Mouse (Mus musculus): ENCODE data around the gene Anp32a. TPM values are rescaled to one million over a fixed set of nuclear protein-coding genes. Genes with fewer than 3 reads are reported as not detected.

Anp32a gene
- 100 to 1,000 TPM; 356 to 358 TPM for total RNA-seq (2023)

DNA sequence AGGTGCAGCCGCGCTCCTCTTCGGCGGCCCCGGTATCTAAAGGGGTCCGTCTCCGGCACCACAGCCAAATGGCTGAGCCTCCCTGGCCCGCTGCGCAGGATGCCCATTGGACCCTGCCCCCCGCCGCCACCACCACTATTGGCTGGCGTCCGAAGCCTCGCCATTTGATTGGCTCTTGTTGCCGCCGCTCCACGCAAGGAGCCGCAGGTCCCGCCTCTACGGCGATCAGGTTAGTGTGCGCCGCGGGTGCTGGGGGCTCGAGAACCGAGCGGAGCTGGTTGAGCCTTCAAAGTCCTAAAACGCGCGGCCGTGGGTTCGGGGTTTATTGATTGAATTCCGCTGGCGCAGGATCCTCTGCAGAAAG is at the start of gene Anp32a:
Gene Anp32a (plus strand): TSS at position 171 of the 364 bp plus-strand sequence.

Other genes with a start within 250 kb of the Anp32a start
- gene Glce, start 218.6 kb upstream of the Anp32a start, total RNA-seq (2023): 10 to 100 TPM in 1 of 2 experiments, 1 to 10 TPM in 1; 9.5 to 13.1 TPM
- gene Spesp1, start 59.1 kb upstream of the Anp32a start, total RNA-seq (2023): not detected
- gene Coro2b, start 195.8 kb downstream of the Anp32a start, total RNA-seq (2023): 1 to 10 TPM in 1 of 2 experiments, under 1 TPM in 1; 0.99 to 1.2 TPM